Mouse (Mus musculus) thymus, postnatal 4 days (tissue): ENCODE data around the gene Grik1.

Experiments used
- DNase-seq: peaks from one replicate; pipeline ENCODE4 v3.0.0; 2021

Gene Grik1

GRCm38 (mm10) chr16:88290132-88290772 is at the start of gene Grik1:
Gene Grik1 (minus strand): TSS chr16:88290265.
- DNase-seq, result peak; percentile 13

GRCm38 (mm10) chr16:88294209-88294608 is 4.1 kb upstream of the Grik1 start:
- no peak for DNase-seq

GRCm38 (mm10) chr16:88289421-88290081 is 514 bp downstream of the Grik1 start:
- peak; percentile 11 for DNase-seq

- DNase-seq, result no peak
These were observed 31.7 kb downstream of the Grik1 start for GRCm38 (mm10) chr16:88258407-88258806.

- no peak for DNase-seq
These were observed 33.0 kb downstream of the Grik1 start for GRCm38 (mm10) chr16:88257072-88257471.

- DNase-seq, result no peak
These were observed 34.0 kb downstream of the Grik1 start for GRCm38 (mm10) chr16:88256101-88256500.

GRCm38 (mm10) chr16:88252676-88253075 is 37.4 kb downstream of the Grik1 start:
- DNase-seq, result no peak

- no peak for DNase-seq
These were observed 39.0 kb downstream of the Grik1 start for GRCm38 (mm10) chr16:88251049-88251448.

- no peak for DNase-seq
These were observed 40.2 kb downstream of the Grik1 start for GRCm38 (mm10) chr16:88249825-88250224.

- DNase-seq, result peak; percentile 28
These were observed 42.5 kb downstream of the Grik1 start for GRCm38 (mm10) chr16:88247586-88247985.

- no peak for DNase-seq
These were observed 45.4 kb downstream of the Grik1 start for GRCm38 (mm10) chr16:88244658-88245057.

- no peak for DNase-seq
These were observed 64.4 kb downstream of the Grik1 start for GRCm38 (mm10) chr16:88225616-88226015.

GRCm38 (mm10) chr16:88221932-88222331 is 68.1 kb downstream of the Grik1 start:
- DNase-seq, result no peak

- DNase-seq, result peak; percentile 53
These were observed 77.5 kb downstream of the Grik1 start for GRCm38 (mm10) chr16:88212531-88212930.

GRCm38 (mm10) chr16:88211852-88212251 is 78.2 kb downstream of the Grik1 start:
- DNase-seq, result peak; percentile 74

- DNase-seq, result peak; percentile 80
These were observed 85.7 kb downstream of the Grik1 start for GRCm38 (mm10) chr16:88204400-88204799.

- no peak for DNase-seq
These were observed 86.1 kb downstream of the Grik1 start for GRCm38 (mm10) chr16:88203985-88204384.

GRCm38 (mm10) chr16:88187433-88188037 is 102.5 kb downstream of the Grik1 start:
- DNase-seq, result no peak

GRCm38 (mm10) chr16:88178813-88179212 is 111.3 kb downstream of the Grik1 start:
- no peak for DNase-seq

GRCm38 (mm10) chr16:88177364-88177763 is 112.7 kb downstream of the Grik1 start:
- no peak for DNase-seq

- no peak for DNase-seq
These were observed 115.9 kb downstream of the Grik1 start for GRCm38 (mm10) chr16:88174083-88174721.

- no peak for DNase-seq
These were observed 123.5 kb downstream of the Grik1 start for GRCm38 (mm10) chr16:88166547-88166946.

GRCm38 (mm10) chr16:88142574-88142973 is 147.5 kb downstream of the Grik1 start:
- no peak for DNase-seq

- DNase-seq, result no peak
These were observed 147.9 kb downstream of the Grik1 start for GRCm38 (mm10) chr16:88142136-88142535.
